Mouse (Mus musculus): ENCODE data around the gene Tmem170. TPM values are rescaled to one million over a fixed set of nuclear protein-coding genes. Genes with fewer than 3 reads are reported as not detected.

The Tmem170 gene
- polyA plus RNA-seq, 1 experiment from 2014 or later: 3.4 TPM

GRCm38 (mm10) chr8:111813818-111814217 is 62.7 kb downstream of the Tmem170 start:
- H3K27ac ChIP-seq (replicated peaks): no peak overlapping the region

More at GRCm38 (mm10) chr8:111813818-111814217, 62.7 kb downstream of the Tmem170 start:
- peaks cover 14% of the 10 kb centered on the region for H3K4me1 ChIP-seq
- no peak overlapping the region for H3K4me2 ChIP-seq
- H3K36me3 ChIP-seq: peaks cover 27% of the 10 kb centered on the region
- 94% methylated on average over 9 of the region's 9 CpGs for WGBS
- no peaks in the 10 kb centered on the region for H3K9me3 ChIP-seq
- H3K4me3 ChIP-seq: no peak overlapping the region
- H3K27me3 ChIP-seq (replicated peaks): no peaks in the 10 kb centered on the region
- no peak for ATAC-seq (ENCODE audit: extremely low read depth, insufficient number of reproducible peaks, low FRiP score, low TSS enrichment)
- no peak overlapping the region for H3K9ac ChIP-seq

Other genes with a start within 250 kb of the Tmem170 start
- 0.44 and 0.65 TPM in 2 replicates for gene Ldhd, start 246.4 kb downstream of the Tmem170 start, polyA plus RNA-seq (2015; fragmentation: Nextera tagmentation; extraction: Ambion mirVana)
- gene Zfp1, start 233.3 kb downstream of the Tmem170 start, polyA plus RNA-seq (2015; fragmentation: Nextera tagmentation; extraction: Ambion mirVana): 12.9 and 13.8 TPM in 2 replicates
- 1.9 TPM in 1 of 2 replicates, not detected in the other for gene Ctrb1, start 185.7 kb downstream of the Tmem170 start, polyA plus RNA-seq (2015; fragmentation: Nextera tagmentation; extraction: Ambion mirVana)
- gene Bcar1, start 132.9 kb downstream of the Tmem170 start, polyA plus RNA-seq (2015; fragmentation: Nextera tagmentation; extraction: Ambion mirVana): 40.2 and 43.4 TPM in 2 replicates
- 132 and 142 TPM in 2 replicates for gene Cfdp1, start 22.5 kb downstream of the Tmem170 start, polyA plus RNA-seq (2015; fragmentation: Nextera tagmentation; extraction: Ambion mirVana)
- 0.17 and 0.19 TPM in 2 replicates for gene Chst5, start 33.7 kb upstream of the Tmem170 start, polyA plus RNA-seq (2015; fragmentation: Nextera tagmentation; extraction: Ambion mirVana)
- gene Tmem231, start 57.1 kb upstream of the Tmem170 start, polyA plus RNA-seq (2015; fragmentation: Nextera tagmentation; extraction: Ambion mirVana): 5.0 and 5.4 TPM in 2 replicates
- 186 and 205 TPM in 2 replicates for gene Gabarapl2, start 64.0 kb upstream of the Tmem170 start, polyA plus RNA-seq (2015; fragmentation: Nextera tagmentation; extraction: Ambion mirVana)
- gene Adat1, start 115.6 kb upstream of the Tmem170 start, polyA plus RNA-seq (2015; fragmentation: Nextera tagmentation; extraction: Ambion mirVana): 6.2 and 6.9 TPM in 2 replicates
- gene Kars, start 134.6 kb upstream of the Tmem170 start, polyA plus RNA-seq (2015; fragmentation: Nextera tagmentation; extraction: Ambion mirVana): 132 and 138 TPM in 2 replicates
- gene Terf2ip, start 134.6 kb upstream of the Tmem170 start, polyA plus RNA-seq (2015; fragmentation: Nextera tagmentation; extraction: Ambion mirVana): 17.2 and 17.4 TPM in 2 replicates
- 0.13 and 0.37 TPM in 2 replicates for gene Gm6793, start 138.3 kb upstream of the Tmem170 start, polyA plus RNA-seq (2015; fragmentation: Nextera tagmentation; extraction: Ambion mirVana)

All from heart, embryonic 13.5 days (tissue).